Mouse (Mus musculus) left cerebral cortex, adult 9 months (tissue): Measurements from ENCODE around the gene D6Wsu163e.

Source experiments
- DNase-seq, 2 experiments: peaks; one replicate each; pipeline ENCODE4 v3.0.0; 2022; ENCODE audit warnings: low spot score in 2 of 2

D6Wsu163e gene

DNA sequence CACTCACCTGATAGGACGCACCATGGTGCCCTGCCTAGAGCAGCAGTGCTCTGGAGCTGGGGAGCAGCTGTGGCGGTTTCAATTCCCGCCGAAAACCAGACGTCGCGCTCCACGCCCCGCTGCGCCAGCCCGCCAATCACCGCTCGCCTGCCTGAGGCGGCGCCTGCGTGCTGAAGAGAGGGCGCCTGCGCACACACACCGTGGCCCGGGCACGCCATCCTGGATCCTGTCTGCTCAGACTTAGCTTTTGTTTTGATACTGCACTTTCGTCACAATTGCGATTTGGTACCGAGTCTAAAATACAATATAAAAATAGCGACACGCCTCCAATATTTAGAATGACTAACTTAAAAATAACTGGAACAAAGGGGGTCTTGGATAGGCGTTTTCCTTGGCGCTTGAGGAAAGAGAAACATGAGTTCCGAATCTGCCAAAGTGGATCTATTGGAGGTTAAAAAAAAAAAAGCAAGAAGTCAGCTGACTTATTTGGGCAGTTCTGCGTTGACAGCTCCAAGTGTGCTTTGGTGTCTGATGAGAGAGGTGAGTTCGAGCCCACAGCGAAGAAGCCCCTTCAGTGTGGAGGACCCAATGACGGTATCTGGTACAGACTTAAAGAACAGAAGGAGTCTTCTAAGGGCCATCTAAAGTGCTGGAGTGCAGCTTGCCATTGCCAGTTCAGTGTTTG lies at the start of gene D6Wsu163e, which contains the start of gene Rad51ap1:
TSS of gene D6Wsu163e (plus strand) at position 476 of the 685 bp plus-strand sequence.
TSS of gene Rad51ap1 (minus strand) at position 101 of the 685 bp plus-strand sequence.
- peak; percentile 87 to 95 for DNase-seq

DNA sequence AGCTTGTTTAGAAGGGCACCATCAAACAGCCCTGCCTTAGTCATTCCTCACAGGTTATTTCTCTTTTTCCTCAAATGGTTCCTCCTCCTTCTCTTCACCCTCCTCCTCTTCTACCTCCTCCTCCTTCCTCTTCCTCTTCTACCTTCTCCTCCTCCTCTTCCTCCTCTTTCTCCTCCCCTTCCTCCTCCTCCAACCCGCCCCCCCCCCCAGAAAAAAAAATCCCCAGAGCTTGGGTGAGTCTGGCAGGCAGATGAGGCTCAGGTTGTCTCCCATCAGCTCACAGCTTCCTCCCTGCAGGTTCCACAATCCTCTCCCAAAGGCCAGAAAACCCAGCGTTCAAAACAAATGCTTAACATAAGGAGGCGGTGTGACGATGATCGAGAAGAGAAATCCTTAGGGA lies 32.4 kb upstream of the D6Wsu163e start:
- no peak for DNase-seq

DNA sequence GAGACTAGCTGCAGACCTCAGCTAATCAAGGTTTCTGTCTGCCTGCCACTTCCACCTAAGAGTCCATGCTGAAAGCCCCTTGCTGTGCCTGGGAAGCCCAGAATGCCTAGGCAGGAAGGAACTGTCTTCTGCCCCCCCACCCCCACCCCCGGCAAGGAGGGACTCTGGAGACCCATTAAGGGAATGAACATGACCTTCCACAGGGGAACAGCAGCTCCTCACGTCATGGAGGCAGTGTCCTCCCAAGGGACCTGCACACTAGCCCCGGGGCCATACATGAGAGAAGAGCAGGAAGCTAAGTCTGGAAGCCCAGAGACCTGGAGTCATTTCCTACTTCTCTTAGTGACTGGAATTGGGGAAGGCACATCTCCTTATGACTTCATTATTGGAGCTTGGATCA lies 31.9 kb upstream of the D6Wsu163e start:
- DNase-seq = no peak

DNA sequence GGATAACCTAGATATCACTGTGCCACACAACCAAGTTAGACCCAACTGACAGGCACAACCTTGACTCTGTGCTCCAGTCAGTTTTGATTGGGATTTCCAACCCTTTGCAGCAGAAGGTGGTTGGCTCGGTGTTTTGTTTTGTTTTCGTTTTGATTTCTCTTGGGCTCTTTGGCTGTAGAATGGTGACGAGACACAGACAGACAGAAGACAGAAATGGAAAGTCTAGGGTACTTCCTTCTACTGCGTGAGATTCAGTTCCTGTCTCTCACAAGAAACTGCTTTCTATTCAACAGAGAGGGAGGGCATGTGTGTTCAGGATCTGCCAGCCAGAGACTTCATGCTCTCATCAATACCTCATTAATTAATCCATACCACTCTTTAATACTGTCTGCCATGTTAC lies 29.0 kb upstream of the D6Wsu163e start:
- peak; percentile 8 to 13 for DNase-seq

DNA sequence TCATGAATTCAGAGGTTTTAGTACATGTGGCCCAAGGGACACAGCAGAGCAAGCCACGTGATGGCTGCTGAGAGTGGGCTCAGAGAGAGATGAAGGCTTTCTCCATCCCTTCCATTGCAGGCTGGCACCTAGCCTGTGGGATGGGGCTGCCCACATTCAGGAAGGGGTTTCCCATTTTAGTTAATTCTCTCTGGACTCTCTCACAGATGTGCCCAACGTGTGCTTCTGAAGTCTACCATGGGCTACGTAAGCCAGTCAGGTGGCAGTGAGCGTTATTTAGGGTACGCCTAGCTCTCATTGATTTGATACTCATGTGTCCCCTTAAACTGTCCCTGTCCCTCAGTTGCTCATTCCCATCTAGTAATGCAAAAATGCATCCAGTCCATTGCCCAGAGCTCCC lies 24.8 kb upstream of the D6Wsu163e start:
- no peak for DNase-seq

DNA sequence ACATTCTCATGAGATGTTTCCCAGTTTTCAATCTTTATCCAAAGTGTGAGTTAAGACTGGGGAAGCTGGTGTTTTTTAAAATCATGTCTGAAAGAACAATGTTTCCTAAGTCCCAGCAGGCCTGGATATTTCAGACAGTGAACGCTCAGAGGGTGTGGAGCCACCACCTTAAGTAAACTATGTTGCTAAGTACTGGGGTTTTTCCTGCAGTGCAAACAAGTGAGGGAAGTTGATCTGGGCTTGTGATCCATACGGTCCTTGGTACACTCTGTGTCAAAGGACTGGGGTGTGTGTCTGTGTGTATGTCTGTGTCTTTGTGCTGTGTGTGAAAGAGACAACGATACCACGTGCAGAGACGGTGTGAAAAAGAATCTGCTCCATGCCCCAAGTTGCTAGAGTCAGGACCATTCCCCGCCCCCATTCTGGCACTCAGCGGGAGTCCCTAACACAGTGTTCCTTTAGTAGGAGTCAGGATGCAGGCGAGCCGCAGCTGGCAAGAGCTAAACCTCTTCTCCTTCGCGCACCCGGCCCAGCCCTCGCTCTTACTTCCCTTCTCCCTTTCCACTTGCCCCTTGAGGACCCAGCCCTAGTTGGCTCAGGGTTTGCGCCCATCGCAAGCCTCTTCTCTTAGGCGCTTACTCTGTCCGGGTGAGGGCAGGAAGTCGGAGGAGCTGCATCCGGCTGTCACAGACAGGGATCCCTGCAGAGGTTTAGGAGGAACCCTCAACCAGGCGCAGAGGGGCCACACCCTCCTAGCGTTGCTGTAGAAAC lies 18.5 kb upstream of the D6Wsu163e start, which contains the start of gene Dyrk4:
TSS of gene Dyrk4 (minus strand) at position 729 of the 771 bp plus-strand sequence.
- no peak for DNase-seq

DNA sequence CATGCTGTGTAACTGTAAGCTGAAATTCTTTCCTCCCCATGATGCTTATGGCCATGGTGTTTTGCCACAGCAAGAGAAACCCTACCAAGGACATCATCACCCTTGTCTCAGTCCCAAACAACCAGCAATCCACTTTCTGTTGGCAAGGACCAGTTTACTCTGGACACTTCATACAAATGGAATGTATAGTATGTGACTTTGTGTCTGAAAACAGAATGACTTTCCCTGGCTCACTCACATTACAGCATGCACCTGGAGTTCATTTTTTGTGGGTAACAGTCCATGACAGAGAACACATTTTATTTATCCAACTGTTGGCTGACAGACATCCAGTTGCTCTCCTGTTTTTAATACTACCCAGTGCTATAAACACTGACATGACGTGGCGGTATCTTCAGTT lies 6.9 kb upstream of the D6Wsu163e start:
- no peak for DNase-seq

DNA sequence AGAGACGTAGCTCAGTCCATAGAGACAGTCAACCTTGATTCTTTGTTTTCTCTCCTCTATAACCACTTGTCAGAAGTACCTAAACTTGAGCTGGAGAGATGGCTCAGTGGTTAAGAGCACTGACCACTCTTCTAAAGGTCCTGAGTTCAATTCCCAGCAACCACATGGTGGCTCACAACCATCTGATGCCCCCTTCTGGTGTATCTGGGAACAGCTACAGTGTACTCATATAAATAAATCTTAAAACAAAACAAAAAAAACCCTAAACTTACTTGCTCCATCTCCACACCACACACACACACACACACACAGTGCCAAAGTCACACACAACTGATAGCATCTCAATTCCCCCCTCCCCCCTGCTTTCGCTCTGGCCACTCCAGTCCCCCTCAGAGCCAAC lies 1.7 kb upstream of the D6Wsu163e start:
- no peak for DNase-seq

DNA sequence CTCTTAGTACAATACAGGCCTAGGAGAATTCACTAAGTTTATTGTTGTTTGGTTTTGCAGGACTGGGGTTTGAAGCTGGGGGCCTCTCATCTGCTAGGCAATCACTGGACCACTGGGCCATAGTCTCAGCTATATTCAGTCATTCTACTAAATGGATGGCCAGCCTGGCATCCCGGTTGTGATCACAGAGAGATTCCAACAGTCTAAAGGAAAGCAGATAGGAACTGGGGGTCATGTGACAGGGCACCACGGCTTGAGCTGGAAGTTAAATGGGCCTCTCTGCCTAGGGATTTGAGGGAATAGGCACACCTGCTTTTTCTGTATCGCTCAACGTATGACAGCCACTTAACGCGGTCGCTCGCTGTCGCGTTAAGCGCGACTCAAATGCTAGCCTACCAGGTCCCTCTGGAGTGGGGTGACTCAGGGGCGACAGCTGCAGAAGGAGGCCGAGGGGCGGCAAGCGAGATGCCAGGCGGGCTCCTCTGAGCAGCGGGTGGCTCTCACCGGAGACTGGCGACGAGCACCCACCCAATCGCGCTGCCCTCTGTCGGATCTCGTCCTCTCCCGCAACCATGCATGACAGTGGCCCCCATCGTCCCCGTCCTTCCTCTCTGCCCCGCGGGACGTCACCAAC lies 792 bp upstream of the D6Wsu163e start:
- no peak for DNase-seq

DNA sequence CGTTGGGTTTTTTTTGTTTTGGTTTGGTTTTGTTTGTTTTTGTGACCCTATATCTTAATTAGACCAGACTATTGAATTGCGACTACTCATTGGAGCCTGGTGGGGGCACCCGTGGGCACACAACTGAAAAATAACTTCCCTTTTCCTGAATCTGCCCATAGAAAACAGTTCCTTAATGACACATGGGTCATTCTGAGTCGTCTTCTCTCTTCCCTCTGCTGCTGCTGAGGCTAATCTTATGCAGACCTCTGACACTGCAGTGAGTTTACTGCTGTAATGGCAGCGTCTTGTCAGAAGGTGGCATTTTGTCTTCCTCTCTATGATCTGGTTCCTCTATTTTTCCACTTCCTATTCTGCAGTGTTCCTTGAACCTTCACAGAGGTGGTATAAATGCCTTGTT lies 689 bp downstream of the D6Wsu163e start:
- no peak for DNase-seq

DNA sequence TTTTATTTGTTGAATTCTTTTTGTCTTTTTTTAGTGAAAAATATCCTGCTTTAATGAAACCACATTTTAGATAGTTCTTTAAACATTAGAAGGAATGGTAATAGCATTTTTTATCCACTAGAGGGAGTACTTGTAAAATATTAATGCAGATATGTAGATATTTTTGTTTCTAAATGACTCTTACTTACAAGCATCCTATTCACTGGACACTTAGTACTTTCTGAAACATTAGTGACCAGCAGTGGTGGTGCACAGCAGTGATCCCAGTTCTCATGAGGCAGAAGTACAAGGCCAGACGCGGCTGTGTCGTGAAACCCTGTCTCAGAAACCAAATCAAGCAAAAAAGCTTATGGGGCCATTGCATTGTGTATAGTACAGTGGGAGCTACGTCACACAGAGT lies 8.6 kb downstream of the D6Wsu163e start:
- DNase-seq = no peak

DNA sequence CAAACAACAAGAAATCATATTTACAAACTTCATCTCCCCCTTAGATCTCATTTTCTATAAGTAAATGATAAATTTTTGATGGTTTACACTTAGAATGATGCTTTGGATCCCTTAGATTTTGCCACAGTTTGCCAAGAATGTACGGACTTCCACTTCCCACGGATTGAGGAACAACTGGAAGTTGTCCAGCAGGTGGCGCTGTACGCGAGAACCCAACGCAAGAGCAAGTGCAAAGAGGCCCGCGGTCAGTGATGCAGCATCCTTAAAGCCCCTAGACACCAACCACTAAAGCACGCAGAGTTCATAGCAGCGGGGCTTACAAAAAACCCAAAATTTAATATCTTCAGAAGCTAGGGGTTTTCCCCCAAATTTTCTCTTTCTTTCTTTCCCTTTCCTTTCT lies 16.0 kb downstream of the D6Wsu163e start:
- peak in 1 of 2 experiments; percentile 73 for DNase-seq

DNA sequence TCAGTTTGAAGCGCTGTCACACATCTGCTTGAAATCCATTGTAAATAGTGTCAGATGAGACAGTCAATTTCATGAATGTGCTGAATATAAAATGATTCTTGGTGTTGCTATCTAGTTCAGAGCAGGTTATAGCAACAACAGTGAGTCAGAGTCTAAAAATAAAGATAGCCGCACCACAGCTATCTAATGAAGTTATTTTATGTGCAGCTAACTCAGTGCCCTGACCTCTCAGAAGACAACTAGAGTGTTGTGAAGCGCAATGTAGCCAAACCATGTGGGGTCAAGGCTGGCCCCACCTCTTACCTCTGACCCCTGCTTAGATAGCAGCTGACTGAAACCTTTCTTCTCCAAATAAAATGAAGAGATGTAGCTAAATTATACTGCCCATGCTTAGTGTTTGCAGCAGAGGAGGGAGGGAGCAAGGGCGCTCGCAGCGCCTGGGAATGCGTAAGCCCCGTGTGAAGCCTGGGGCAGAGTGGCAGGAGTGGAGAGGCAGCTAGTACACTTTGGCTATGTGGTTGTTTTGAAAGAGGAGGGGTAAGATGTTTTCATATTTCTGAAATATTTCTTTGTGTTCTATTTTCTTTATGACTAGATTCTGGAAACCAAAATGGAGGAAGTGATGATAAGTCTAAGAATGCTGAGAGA lies 21.7 kb downstream of the D6Wsu163e start:
- no peak for DNase-seq

DNA sequence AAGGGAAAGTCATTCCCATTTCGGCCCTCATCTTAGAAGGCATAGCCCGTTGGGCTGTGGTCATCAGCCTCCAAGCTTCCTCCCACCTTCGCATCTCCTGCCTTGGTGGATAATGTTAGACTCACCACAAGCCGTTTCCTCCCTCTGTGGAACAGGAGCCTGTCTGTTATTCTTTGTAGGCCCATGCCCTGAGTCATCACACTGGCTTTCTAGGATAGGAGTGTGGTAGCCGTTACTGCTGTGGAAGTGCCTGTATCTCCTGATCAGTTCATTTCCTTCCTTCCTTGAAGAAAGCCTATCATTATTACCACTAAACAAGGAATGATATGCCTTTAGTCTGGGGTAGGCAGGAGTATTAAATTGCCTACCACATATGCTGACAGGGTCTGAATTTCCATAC lies 22.9 kb downstream of the D6Wsu163e start:
- no peak for DNase-seq

DNA sequence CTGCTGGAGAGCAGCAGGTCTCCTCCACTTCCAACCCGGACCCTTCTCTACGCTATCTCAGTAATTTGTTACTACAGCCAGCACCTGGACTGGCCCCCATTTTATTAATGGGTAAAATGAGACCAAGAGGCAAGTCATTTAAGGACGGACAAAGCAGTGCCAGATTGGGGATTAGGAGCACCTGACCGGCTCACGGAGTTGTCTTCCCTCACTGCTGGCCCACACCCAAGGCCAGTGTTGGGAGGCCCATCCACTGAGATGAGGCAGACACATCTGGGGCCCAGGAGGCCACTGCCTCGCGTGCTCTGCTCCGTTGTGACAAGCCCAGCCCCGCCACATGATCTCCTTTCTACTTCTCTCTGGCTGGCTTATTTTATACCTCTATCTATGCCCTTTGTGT lies 23.7 kb downstream of the D6Wsu163e start:
- DNase-seq = no peak

DNA sequence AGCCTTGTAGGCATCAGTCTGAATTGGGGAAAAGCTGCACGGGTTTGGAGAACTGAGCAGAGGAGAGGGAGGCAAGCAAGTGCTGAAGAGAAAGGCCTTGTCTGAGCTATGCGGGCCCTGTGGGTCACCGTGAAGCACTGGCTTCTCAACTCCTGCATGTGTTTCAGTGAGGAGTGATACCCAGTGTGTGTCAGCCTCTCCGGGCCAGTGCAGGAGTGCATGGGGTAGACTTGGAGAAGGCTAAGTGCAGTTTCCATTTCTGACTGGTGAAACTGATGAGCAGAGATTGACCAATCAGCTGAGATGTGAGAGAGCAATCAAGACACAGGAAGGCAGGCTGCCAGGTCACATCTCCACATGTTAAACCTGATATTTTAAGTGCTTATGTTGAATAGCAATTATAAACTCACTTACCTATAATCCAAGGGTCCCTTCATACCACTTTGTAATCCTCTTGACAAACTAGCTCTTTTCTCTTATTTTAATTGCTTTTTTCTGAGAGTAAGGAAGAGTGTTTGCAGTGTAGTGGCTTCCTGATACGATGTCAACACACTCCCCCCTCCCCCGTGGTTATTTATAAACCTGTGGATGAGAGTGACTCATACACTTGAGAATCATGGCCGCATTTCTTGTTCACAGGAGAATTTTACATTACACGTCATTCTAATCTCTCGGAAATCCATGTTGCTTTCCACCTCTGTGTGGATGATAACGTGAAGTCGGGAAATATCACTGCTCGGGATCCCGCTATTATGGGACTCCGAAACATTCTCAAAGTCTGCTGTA lies 26.7 kb downstream of the D6Wsu163e start:
- peak in 1 of 2 experiments; percentile 12 for DNase-seq

DNA sequence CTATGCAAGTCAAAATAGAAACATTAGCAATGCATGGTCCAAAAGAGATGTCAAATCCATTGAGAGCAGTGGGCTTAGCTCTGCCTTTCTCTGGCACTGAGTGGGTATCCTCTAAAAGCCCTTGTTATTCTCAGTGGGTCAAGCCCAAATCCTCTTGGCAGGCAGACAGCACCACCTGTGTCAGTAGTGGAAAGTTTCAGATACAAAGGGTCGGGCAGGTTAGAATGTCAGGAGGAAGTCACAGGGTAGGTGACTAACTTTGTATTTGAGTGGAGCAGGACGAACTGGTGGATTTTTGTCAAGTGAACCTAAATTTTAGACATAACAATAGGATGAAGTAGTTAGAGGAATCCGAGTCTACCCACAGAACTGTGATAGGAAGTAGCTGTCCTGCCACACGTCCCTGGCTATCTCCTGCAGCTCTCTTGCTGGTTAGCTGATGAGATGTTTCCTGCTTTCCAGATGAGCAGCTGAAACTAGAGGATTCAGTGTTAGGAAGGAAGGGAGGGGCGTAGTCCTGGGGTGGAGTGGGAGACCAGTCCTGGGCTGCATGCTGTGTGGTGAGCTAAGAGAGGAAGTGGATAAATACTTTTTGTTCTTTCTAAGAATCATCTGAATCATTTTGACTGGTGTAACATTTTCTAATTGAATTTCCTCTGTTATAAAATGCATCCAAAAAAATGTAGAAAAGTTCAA lies 41.9 kb downstream of the D6Wsu163e start:
- DNase-seq = no peak

DNA sequence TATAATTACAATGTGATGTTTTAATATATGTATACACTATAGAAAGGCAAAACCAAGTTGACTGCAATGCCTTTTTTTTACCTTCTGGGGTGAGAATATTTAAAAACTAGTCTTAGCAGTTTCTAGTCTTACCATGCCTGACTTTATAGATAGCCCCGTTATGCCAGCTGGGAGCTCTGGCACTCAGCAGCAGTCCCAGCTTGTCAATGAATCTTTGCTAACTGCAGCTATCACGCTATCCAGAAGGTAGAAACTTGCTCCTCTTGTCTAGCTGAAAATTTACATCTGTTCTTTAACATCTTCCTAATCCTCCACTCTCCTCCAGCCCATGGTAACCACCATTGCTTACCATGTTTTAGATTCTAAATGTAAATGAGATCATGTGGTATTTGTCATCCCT lies 53.9 kb downstream of the D6Wsu163e start:
- DNase-seq = no peak

DNA sequence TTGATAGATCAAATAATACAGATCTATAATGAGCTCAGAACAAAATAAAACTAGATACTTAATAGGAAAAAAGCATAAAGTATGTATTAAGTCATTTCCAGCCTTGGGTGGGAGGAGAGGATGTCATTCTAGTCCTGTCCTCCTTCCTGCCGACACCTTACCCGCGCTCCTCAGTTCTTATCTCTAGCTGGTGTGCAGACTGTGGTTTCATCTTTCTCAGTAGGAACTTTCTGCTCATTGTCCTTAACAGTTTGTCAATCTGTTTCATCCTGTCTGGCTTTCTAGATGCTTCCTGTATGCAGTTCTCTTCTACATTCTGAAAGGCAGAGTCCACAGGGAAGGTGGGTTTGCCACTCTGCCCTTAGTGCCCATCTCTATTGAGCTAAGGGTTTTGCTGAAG lies 55.7 kb downstream of the D6Wsu163e start:
- no peak for DNase-seq

DNA sequence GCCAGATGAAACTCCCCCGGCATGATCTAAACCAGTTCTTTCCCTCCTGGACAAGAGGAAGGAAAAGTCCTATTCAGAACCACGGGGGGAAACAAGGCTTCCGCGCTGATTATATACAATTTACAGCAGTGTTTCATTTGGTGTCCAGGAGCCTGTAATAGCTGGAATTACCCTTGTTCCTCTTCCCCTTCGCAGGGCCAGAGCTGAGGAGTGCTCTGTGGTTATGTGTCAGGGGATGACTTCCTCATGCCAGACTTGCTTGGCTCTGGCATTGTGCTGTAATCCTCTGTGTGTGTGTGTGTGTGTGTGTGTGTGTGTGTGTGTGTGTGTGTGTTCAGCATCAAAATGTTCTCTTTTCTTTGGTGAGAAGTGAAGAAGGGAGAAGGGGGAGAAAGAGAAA lies 56.6 kb downstream of the D6Wsu163e start:
- no peak for DNase-seq

DNA sequence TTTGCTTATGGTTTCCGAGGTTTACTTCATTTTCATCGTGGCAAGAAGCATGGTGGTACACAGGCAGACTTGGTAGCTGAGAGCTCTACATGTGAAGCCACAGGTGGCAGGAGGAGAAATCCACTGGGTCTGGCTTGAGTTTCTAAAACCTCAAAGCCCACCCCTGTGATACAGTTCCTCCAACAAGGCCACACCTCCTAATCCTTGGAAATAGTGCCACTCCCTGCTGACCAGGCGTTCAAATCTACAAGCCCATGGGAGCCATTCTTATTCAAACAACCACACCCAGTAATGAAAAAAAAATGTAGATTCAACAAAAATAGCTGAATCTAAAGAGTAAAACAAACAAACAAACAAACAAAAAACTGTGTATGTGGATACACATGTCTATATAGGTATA lies 65.9 kb downstream of the D6Wsu163e start:
- DNase-seq = no peak
